Mouse (Mus musculus) testis, adult 2 months (tissue): Measurements from ENCODE around the gene Rbm12. TPM values are rescaled to one million over a fixed set of nuclear protein-coding genes. Genes with fewer than 3 reads are reported as not detected.
A peak's percentile ranks its signal among the peaks of the same experiment; 100 is the strongest.

Source experiments
- H3K27ac ChIP-seq: fragments of 200-500 bp; 2 replicates; pipeline ENCODE4 v1.5.1; 2012; ENCODE audit warnings: low read depth, low read length; ENCODE audit not compliant: control insufficient read depth, insufficient read depth
- H3K27me3 ChIP-seq: fragments of 200-500 bp; 2 replicates; pipeline ENCODE4 v1.6.1; 2012; ENCODE audit warnings: mild to moderate bottlenecking, low read length, moderate library complexity; ENCODE audit not compliant: control insufficient read depth, insufficient read depth
- H3K36me3 ChIP-seq: fragments of 200-500 bp; 2 replicates; pipeline ENCODE4 v1.6.1; 2012; ENCODE audit warnings: mild to moderate bottlenecking, low read length; ENCODE audit not compliant: control insufficient read depth, insufficient read depth
- H3K4me1 ChIP-seq: fragments of 200-500 bp; 2 replicates; pipeline ENCODE4 v1.6.1; 2012; ENCODE audit warnings: low read length; ENCODE audit not compliant: control insufficient read depth, insufficient read depth
- H3K4me3 ChIP-seq: fragments of 200-500 bp; 2 replicates; pipeline ENCODE4 v1.5.1; 2012; ENCODE audit warnings: low read depth, mild to moderate bottlenecking, low read length, moderate library complexity, mixed read lengths; ENCODE audit not compliant: control insufficient read depth
- CTCF ChIP-seq: fragments of 200-500 bp; IDR thresholded peaks from 2 replicates; pipeline ENCODE4 v1.5.1; 2012; ENCODE audit warnings: low read depth, mild to moderate bottlenecking, inconsistent platforms, low read length, moderate library complexity; ENCODE audit not compliant: control insufficient read depth, insufficient read depth, insufficient replicate concordance
- POLR2A ChIP-seq: fragments of 200-500 bp; IDR thresholded peaks from 2 replicates; pipeline ENCODE4 v1.6.1; 2012; ENCODE audit warnings: low read depth, mild to moderate bottlenecking, inconsistent platforms, low read length, moderate library complexity; ENCODE audit not compliant: control insufficient read depth
- polyA plus RNA-seq: library from polyadenylated mRNA; depleted of rRNA; stranded (reverse); fragments of >200 nt; gene quantifications from 2 replicates; pipeline ENCODE4 v1.2.3, GENCODE M21; 2012; rRNA removed

The Rbm12 gene
- polyA plus RNA-seq, 1 experiment = 12.1 TPM

- no peaks in the 10 kb centered on the region for H3K27me3 ChIP-seq
- no peaks in the 10 kb centered on the region for H3K36me3 ChIP-seq
- peak within 1 kb of the TSS; percentile 88 for H3K27ac ChIP-seq
- TF ChIP-seq CTCF = no peak
- peak; percentile 72 for TF ChIP-seq POLR2A
- peak within 1 kb of the TSS; percentile 91 for H3K4me3 ChIP-seq
- H3K4me1 ChIP-seq = peaks cover 11% of the 10 kb centered on the region
These were observed 46.4 kb downstream of the Rbm12 start, which contains the start of gene Spag4 for GRCm38 (mm10) chr2:156065099-156066041. Gene Spag4 (plus strand): TSS chr2:156065175.

GRCm38 (mm10) chr2:156052816-156053215 lies 59.0 kb downstream of the Rbm12 start, which contains the start of gene Fer1l4:
Gene Fer1l4 (minus strand): TSS chr2:156052947.
- Histone ChIP-seq H3K27me3 (no peaks in the 10 kb centered on the region), H3K4me1 (peaks cover 3% of the 10 kb centered on the region; the same call in 1 of the 2 replicates), H3K36me3 (no peaks in the 10 kb centered on the region), H3K4me3 (no peak within 1 kb of the TSS), H3K27ac (no peak within 1 kb of the TSS)
- TF ChIP-seq POLR2A (no peak), CTCF (no peak)

- no peaks in the 10 kb centered on the region for H3K36me3 ChIP-seq
- H3K4me3 ChIP-seq = no peak overlapping the region
- TF ChIP-seq CTCF (no peak), POLR2A (no peak)
- no peaks in the 10 kb centered on the region for H3K27me3 ChIP-seq
- no peak overlapping the region for H3K27ac ChIP-seq
- H3K4me1 ChIP-seq = peaks cover 3% of the 10 kb centered on the region
These were observed 63.8 kb downstream of the Rbm12 start for GRCm38 (mm10) chr2:156047929-156048328.

- TF ChIP-seq CTCF (no peak), POLR2A (no peak)
- no peaks in the 10 kb centered on the region; the same call in none of the 2 replicates for H3K4me1 ChIP-seq
- no peaks in the 10 kb centered on the region for H3K36me3 ChIP-seq
- H3K27me3 ChIP-seq = no peaks in the 10 kb centered on the region
- no peak overlapping the region for H3K27ac ChIP-seq
- no peak overlapping the region for H3K4me3 ChIP-seq
These were observed 68.9 kb downstream of the Rbm12 start for GRCm38 (mm10) chr2:156042903-156043302.

Other genes starting within 250 kb of the Rbm12 start
- gene Uqcc1, start 181.7 kb downstream of the Rbm12 start, polyA plus RNA-seq = 48.6 and 52.9 TPM in 2 replicates
- gene Gm15557, start 171.2 kb downstream of the Rbm12 start, polyA plus RNA-seq = 0.17 and 0.19 TPM in 2 replicates
- 0.17 and 0.46 TPM in 2 replicates for gene Gdf5, start 166.6 kb downstream of the Rbm12 start, polyA plus RNA-seq
- gene Cep250, start 155.5 kb downstream of the Rbm12 start, polyA plus RNA-seq = 5.8 and 6.4 TPM in 2 replicates
- 24.6 and 24.9 TPM in 2 replicates for gene 6430550D23Rik, start 104.0 kb downstream of the Rbm12 start, polyA plus RNA-seq
- 400 and 412 TPM in 2 replicates for gene Ergic3, start 103.9 kb downstream of the Rbm12 start, polyA plus RNA-seq
- gene Fer1l4, start 59.0 kb downstream of the Rbm12 start, polyA plus RNA-seq = 2.7 TPM in 2 replicates
- 844 and 859 TPM in 2 replicates for gene Spag4, start 46.8 kb downstream of the Rbm12 start, polyA plus RNA-seq
- 16.1 and 22.1 TPM in 2 replicates for gene Cpne1, start within 50 bp of the Rbm12 start, polyA plus RNA-seq
- 3.8 and 6.9 TPM in 2 replicates for gene Gm28036, start 15.1 kb upstream of the Rbm12 start, polyA plus RNA-seq
- 79.6 and 105 TPM in 2 replicates for gene Romo1, start 32.1 kb upstream of the Rbm12 start, polyA plus RNA-seq
- 42.0 and 42.8 TPM in 2 replicates for gene Nfs1, start 32.2 kb upstream of the Rbm12 start, polyA plus RNA-seq
- 19.3 and 27.9 TPM in 2 replicates for gene Rbm39, start 68.3 kb upstream of the Rbm12 start, polyA plus RNA-seq
- gene Phf20, start 84.5 kb upstream of the Rbm12 start, polyA plus RNA-seq = 11.2 and 12.0 TPM in 2 replicates
- gene Cnbd2, start 200.3 kb upstream of the Rbm12 start, polyA plus RNA-seq = 94.5 and 95.7 TPM in 2 replicates
- 212 and 340 TPM in 2 replicates for gene Scand1, start 200.7 kb upstream of the Rbm12 start, polyA plus RNA-seq